Mouse (Mus musculus) adrenal gland, adult (tissue): ENCODE measurements at regions not wholly inside any gene's neighbourhood (a gene's known extent, or its start where the extent isn't known, plus 50 kb on each side); places are given as distances from the start of the nearest gene placed in this dataset.

Source experiments
- DNase-seq, 2 experiments: peaks; one replicate each; pipeline ENCODE4 v3.0.0; 2022 to 2023; ENCODE audit warnings: low spot score in 1 of 2; ENCODE audit not compliant: inconsistent age in 2 of 2

GRCm38 (mm10) chr14:114804643-114805042 lies 287.4 kb upstream of the Gpc5 start:
- DNase-seq: no peak

GRCm38 (mm10) chr14:114808621-114809020 lies 283.4 kb upstream of the Gpc5 start:
- DNase-seq: no peak

GRCm38 (mm10) chr14:114820677-114821076 lies 271.3 kb upstream of the Gpc5 start:
- no peak for DNase-seq

GRCm38 (mm10) chr14:114821098-114821594 lies 270.9 kb upstream of the Gpc5 start:
- DNase-seq: no peak

GRCm38 (mm10) chr14:114821672-114822071 lies 270.3 kb upstream of the Gpc5 start:
- no peak for DNase-seq

GRCm38 (mm10) chr14:114826662-114827321 lies 265.2 kb upstream of the Gpc5 start:
- no peak for DNase-seq

GRCm38 (mm10) chr14:114829310-114829709 lies 262.7 kb upstream of the Gpc5 start:
- DNase-seq: no peak

GRCm38 (mm10) chr14:114832987-114833386 lies 259.0 kb upstream of the Gpc5 start:
- DNase-seq: peak in 1 of 2 experiments; percentile 30

GRCm38 (mm10) chr14:114836723-114837349 lies 255.2 kb upstream of the Gpc5 start:
- no peak for DNase-seq

- DNase-seq: no peak
These were observed 254.3 kb upstream of the Gpc5 start for GRCm38 (mm10) chr14:114837652-114838276.

- no peak for DNase-seq
These were observed 252.6 kb upstream of the Gpc5 start for GRCm38 (mm10) chr14:114839340-114839903.

- DNase-seq: no peak
These were observed 251.2 kb upstream of the Gpc5 start for GRCm38 (mm10) chr14:114840766-114841165.

- DNase-seq: no peak
These were observed 250.5 kb upstream of the Gpc5 start for GRCm38 (mm10) chr14:114841552-114841951.

- peak in 1 of 2 experiments; percentile 12 for DNase-seq
These were observed 249.7 kb upstream of the Gpc5 start for GRCm38 (mm10) chr14:114842327-114842726.

GRCm38 (mm10) chr14:114843105-114843743 lies 248.8 kb upstream of the Gpc5 start:
- DNase-seq: no peak

GRCm38 (mm10) chr14:114854324-114855054 lies 237.5 kb upstream of the Gpc5 start:
- DNase-seq: peak in 1 of 2 experiments; percentile 51

- DNase-seq: no peak
These were observed 236.8 kb upstream of the Gpc5 start for GRCm38 (mm10) chr14:114855055-114855740.

- DNase-seq: no peak
These were observed 236.3 kb upstream of the Gpc5 start for GRCm38 (mm10) chr14:114855746-114856145.

- DNase-seq: peak; percentile 29 to 39
These were observed 235.6 kb upstream of the Gpc5 start for GRCm38 (mm10) chr14:114856243-114857031.
